Mouse (Mus musculus) adrenal gland, postnatal 14 days (tissue): ENCODE results near the gene Angptl8. TPM values are rescaled to one million over a fixed set of nuclear protein-coding genes. Genes with fewer than 3 reads are reported as not detected.

Experiments
- microRNA-seq, 2 experiments: library from miRNA; unstranded; fragments of <30 nt; microRNA quantifications; one replicate each; pipeline ENCODE4 v1.2.0; 2021
- total RNA-seq: library from RNA; stranded (reverse); gene quantifications from 2 replicates; pipeline ENCODE4 v1.2.3, GENCODE M21; 2021

Angptl8 gene
- total RNA-seq, 1 experiment from 2014 or later, result 10.2 TPM

Small RNA genes within 50 kb of the gene (microRNA-seq; reads per million reads assigned to microRNA genes)
- gene Mir7083, result 8.1 to 10.7 reads per million in 2 experiments

Other genes starting within 250 kb of the Angptl8 start
- 48.2 and 49.5 TPM in 2 replicates for gene Timm29, start 242.8 kb upstream of the Angptl8 start, total RNA-seq
- gene Yipf2, start 242.7 kb upstream of the Angptl8 start, total RNA-seq, result 22.6 and 23.2 TPM in 2 replicates
- 70.8 and 71.0 TPM in 2 replicates for gene Smarca4, start 219.3 kb upstream of the Angptl8 start, total RNA-seq
- 42.6 and 60.4 TPM in 2 replicates for gene Ldlr, start 112.0 kb upstream of the Angptl8 start, total RNA-seq
- 9.1 and 10.4 TPM in 2 replicates for gene Spc24, start 75.2 kb upstream of the Angptl8 start, total RNA-seq
- 31.5 and 31.8 TPM in 2 replicates for gene Kank2, start 36.8 kb upstream of the Angptl8 start, total RNA-seq
- 46.0 and 49.2 TPM in 2 replicates for gene Dock6, start 17.1 kb downstream of the Angptl8 start, total RNA-seq
- 30.2 and 35.6 TPM in 2 replicates for gene Rab3d, start 82.7 kb downstream of the Angptl8 start, total RNA-seq
- gene Ccdc159, start 92.0 kb downstream of the Angptl8 start, total RNA-seq, result 6.5 and 8.5 TPM in 2 replicates
- 203 and 258 TPM in 2 replicates for gene Tmem205, start 92.0 kb downstream of the Angptl8 start, total RNA-seq
- 25.5 and 31.0 TPM in 2 replicates for gene Plppr2, start 101.5 kb downstream of the Angptl8 start, total RNA-seq
- gene Swsap1, start 120.2 kb downstream of the Angptl8 start, total RNA-seq, result 13.1 and 13.7 TPM in 2 replicates
- 3.8 and 4.1 TPM in 2 replicates for gene Epor, start 128.0 kb downstream of the Angptl8 start, total RNA-seq
- gene Rgl3, start 153.9 kb downstream of the Angptl8 start, total RNA-seq, result 18.1 and 19.0 TPM in 2 replicates
- 0.45 and 0.56 TPM in 2 replicates for gene Ccdc151, start 167.1 kb downstream of the Angptl8 start, total RNA-seq
- gene Prkcsh, start 167.3 kb downstream of the Angptl8 start, total RNA-seq, result 133 and 135 TPM in 2 replicates
- gene Elavl3, start 216.5 kb downstream of the Angptl8 start, total RNA-seq, result 2.4 and 3.0 TPM in 2 replicates
- gene Gm49318, start 235.7 kb downstream of the Angptl8 start, total RNA-seq, result not detected in 2 replicates
- gene Zfp653, start 235.9 kb downstream of the Angptl8 start, total RNA-seq, result 9.1 and 10.1 TPM in 2 replicates
- gene Ecsit, start 249.9 kb downstream of the Angptl8 start, total RNA-seq, result 74.9 and 80.6 TPM in 2 replicates